Mouse (Mus musculus) midbrain, embryonic 12.5 days (tissue): Measurements from ENCODE around the gene Cd6. TPM values are rescaled to one million over a fixed set of nuclear protein-coding genes. Genes with fewer than 3 reads are reported as not detected.

ENCODE experiments used
- ATAC-seq: fragments of 200-750 bp; cut with Nextera tagmentation; 2 replicates; pipeline ENCODE4 v1.8.0; 2017; ENCODE audit warnings: low read depth, moderate TSS enrichment, moderate library complexity; ENCODE audit not compliant: low FRiP score
- H3K27ac ChIP-seq: fragments of 300-500 bp; sonication (generic); replicated peaks from 2 replicates; pipeline ENCODE4 v1.5.1; 2016; ENCODE audit warnings: mild to moderate bottlenecking
- H3K27me3 ChIP-seq: fragments of 300-500 bp; sonication (generic); 2 replicates; pipeline ENCODE4 v1.6.1; 2016; ENCODE audit warnings: mild to moderate bottlenecking
- H3K36me3 ChIP-seq: fragments of 300-500 bp; sonication (generic); 2 replicates; pipeline ENCODE4 v1.6.1; 2016
- H3K4me1 ChIP-seq: fragments of 300-500 bp; sonication (generic); 2 replicates; pipeline ENCODE4 v1.6.1; 2016
- H3K4me2 ChIP-seq: fragments of 300-500 bp; sonication (generic); replicated peaks from 2 replicates; pipeline ENCODE4 v1.6.1; 2016; ENCODE audit warnings: mild to moderate bottlenecking, moderate library complexity
- H3K4me3 ChIP-seq: fragments of 300-500 bp; sonication (generic); 2 replicates; pipeline ENCODE4 v1.5.1; 2016; ENCODE audit warnings: mild to moderate bottlenecking
- H3K9ac ChIP-seq: fragments of 300-500 bp; sonication (generic); replicated peaks from 2 replicates; pipeline ENCODE4 v1.6.1; 2016; ENCODE audit warnings: mild to moderate bottlenecking, moderate library complexity
- H3K9me3 ChIP-seq: fragments of 300-500 bp; sonication (generic); 2 replicates; pipeline ENCODE4 v1.6.1; 2016; ENCODE audit warnings: mild to moderate bottlenecking
- WGBS: fragments of 180-500 bp; shearing (Covaris S2); methylation state at CpG from one replicate; pipeline ENCODE4 v1.1.7; 2016; 5-methylcytosine and 5-hydroxymethylcytosine counted together
- polyA plus RNA-seq: library from polyadenylated mRNA; unstranded; fragments of >200 nt; fragmentation: Nextera tagmentation; extraction: Ambion mirVana; gene quantifications from 2 replicates; pipeline ENCODE4 v1.2.1, GENCODE M21; 2016

Cd6 gene
- polyA plus RNA-seq, 1 experiment from 2014 or later, result not detected

GRCm38 (mm10) chr19:10752646-10753045 lies 77.2 kb downstream of the Cd6 start:
- Histone ChIP-seq H3K9ac (no peak overlapping the region), H3K4me3 (no peak overlapping the region), H3K4me1 (0 out of 2 replicates have a peak, but pooled peaks cover 5% of the 10 kb centered on the region), H3K9me3 (no peaks in the 10 kb centered on the region), H3K27me3 (no peaks in the 10 kb centered on the region; the same call in 1 of the 2 replicates), H3K36me3 (no peaks in the 10 kb centered on the region), H3K4me2 (no peak overlapping the region), H3K27ac (no peak overlapping the region)
- 92% methylated on average over 5 of the region's 5 CpGs for WGBS
- ATAC-seq, result no peak

DNA sequence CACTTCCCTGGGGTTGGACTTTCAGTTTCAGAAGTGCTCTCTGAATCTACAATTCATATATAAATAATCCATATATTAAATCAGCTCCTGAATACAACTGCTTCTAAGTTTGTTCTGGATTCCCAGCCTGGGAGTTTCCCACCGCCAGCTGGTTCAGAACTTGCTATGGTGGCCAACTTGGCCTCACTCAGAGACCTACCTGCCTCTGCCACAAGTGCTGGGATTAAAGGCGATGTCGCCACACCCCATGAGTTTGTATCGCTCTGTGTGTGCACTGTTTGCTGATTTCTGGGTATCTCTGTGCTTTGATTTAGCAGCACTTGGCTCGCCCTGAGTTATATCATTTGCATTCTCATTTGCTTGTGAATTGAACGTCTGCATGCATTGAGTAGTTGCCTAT lies 77.8 kb downstream of the Cd6 start:
- no peak for ATAC-seq
- no peaks in the 10 kb centered on the region for H3K36me3 ChIP-seq
- no peak overlapping the region for H3K27ac ChIP-seq
- H3K9ac ChIP-seq, result no peak overlapping the region
- H3K4me3 ChIP-seq, result no peak overlapping the region
- H3K4me1 ChIP-seq, result 0 out of 2 replicates have a peak, but pooled peaks cover 5% of the 10 kb centered on the region
- WGBS, result 88% methylated on average over 6 of the region's 6 CpGs
- H3K9me3 ChIP-seq, result no peaks in the 10 kb centered on the region
- no peaks in the 10 kb centered on the region; the same call in 1 of the 2 replicates for H3K27me3 ChIP-seq
- no peak overlapping the region for H3K4me2 ChIP-seq

GRCm38 (mm10) chr19:10751607-10752006 lies 78.3 kb downstream of the Cd6 start:
- H3K4me2 ChIP-seq, result no peak overlapping the region
- H3K4me3 ChIP-seq, result no peak overlapping the region
- no peak for ATAC-seq
- no peak overlapping the region for H3K27ac ChIP-seq
- H3K4me1 ChIP-seq, result 0 out of 2 replicates have a peak, but pooled peaks cover 5% of the 10 kb centered on the region
- H3K36me3 ChIP-seq, result no peaks in the 10 kb centered on the region
- no peak overlapping the region for H3K9ac ChIP-seq
- H3K27me3 ChIP-seq, result no peaks in the 10 kb centered on the region; the same call in 1 of the 2 replicates
- no peaks in the 10 kb centered on the region for H3K9me3 ChIP-seq
- WGBS, result 82% methylated on average over 1 of the region's 1 CpGs

DNA sequence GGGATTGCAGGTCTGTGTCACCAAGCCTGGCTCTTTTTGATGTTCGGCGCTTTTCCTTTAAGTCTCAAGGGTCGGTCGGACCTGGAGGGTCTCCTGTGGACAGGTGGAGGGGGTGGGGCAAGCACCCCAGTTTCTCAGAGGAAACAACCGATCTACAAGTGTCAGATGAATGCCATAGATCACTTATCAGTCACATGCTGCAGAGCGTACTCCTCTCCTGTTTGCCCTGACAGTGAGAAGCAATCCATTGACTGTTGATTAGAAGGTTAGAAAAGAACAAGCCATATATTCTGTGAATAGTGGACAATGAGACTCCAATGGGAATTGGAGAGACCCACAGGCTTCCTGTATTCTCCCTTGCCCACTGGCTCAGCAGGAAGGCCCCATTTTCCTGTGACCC lies 79.7 kb downstream of the Cd6 start:
- Histone ChIP-seq H3K36me3 (no peaks in the 10 kb centered on the region), H3K27me3 (no peaks in the 10 kb centered on the region; the same call in 1 of the 2 replicates), H3K4me3 (no peak overlapping the region), H3K9me3 (no peaks in the 10 kb centered on the region), H3K27ac (no peak overlapping the region), H3K4me1 (0 out of 2 replicates have a peak, but pooled peaks cover 5% of the 10 kb centered on the region), H3K9ac (no peak overlapping the region), H3K4me2 (no peak overlapping the region)
- ATAC-seq, result no peak
- 85% methylated on average over 6 of the region's 6 CpGs for WGBS

DNA sequence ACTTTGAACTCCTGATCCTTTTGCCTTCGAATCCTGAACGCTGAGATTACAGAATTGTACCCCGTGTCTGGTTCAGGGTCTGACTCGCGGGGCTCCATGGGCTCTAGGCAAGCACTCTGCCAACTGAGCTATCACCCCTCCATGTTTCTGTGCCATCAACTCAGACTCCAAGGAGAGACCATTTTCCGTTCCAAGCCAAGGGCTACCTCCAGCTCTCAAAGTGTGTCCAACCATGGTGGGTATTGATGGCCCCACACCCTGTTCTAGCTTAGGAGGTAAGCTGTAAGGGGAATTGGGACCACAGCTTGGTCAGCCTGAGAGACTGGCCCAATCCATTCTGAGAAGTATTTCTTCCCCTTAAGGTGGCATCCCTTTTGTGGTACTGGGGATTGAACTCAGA lies 80.6 kb downstream of the Cd6 start:
- WGBS, result 79% methylated on average over 6 of the region's 6 CpGs
- Histone ChIP-seq H3K27ac (no peak overlapping the region), H3K27me3 (no peaks in the 10 kb centered on the region; the same call in 1 of the 2 replicates), H3K9me3 (no peaks in the 10 kb centered on the region), H3K4me1 (0 out of 2 replicates have a peak, but pooled peaks cover 5% of the 10 kb centered on the region), H3K9ac (no peak overlapping the region), H3K36me3 (no peaks in the 10 kb centered on the region), H3K4me2 (no peak overlapping the region), H3K4me3 (no peak overlapping the region)
- no peak for ATAC-seq

DNA sequence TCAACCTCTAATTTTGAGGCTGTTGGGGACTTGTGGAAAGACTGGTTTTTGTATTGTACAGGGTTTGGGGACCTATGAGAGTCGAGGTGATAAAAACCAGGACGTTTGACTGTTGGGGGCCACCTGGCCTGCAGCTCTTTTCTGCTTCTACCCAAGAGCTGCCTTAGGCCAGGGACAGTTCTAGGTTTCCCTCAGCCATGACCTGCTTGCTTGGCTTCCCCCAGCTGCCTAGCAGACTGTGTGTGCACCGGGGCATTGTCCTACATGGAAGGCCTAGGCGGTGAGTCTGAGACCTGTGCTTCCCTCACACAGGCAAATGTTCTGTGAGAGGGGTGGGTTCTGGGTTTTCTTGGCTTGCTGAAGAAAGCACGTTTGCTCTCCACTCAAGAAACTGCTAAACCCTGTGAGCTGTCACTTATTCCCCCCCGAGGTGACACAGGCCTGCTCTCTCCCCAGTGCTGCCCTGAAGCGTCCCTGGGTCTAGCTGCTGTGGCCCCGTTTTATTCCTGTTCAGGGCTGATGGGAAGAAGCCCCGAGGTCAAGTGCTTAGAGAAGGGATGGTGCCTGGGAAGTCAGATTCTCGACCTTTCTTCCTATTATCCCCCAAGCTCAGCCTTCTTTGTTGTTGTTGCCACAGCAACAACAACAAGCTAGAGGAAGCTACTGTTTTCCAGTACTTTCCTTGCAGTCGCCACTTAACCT lies 81.3 kb downstream of the Cd6 start:
- Histone ChIP-seq H3K4me2 (no peak overlapping the region), H3K27ac (no peak overlapping the region), H3K36me3 (no peaks in the 10 kb centered on the region), H3K4me3 (no peak overlapping the region), H3K9me3 (no peaks in the 10 kb centered on the region), H3K9ac (no peak overlapping the region), H3K4me1 (0 out of 2 replicates have a peak, but pooled peaks cover 5% of the 10 kb centered on the region), H3K27me3 (no peaks in the 10 kb centered on the region; the same call in 1 of the 2 replicates)
- 49% methylated on average over 11 of the region's 11 CpGs for WGBS
- no peak for ATAC-seq

- H3K4me1 ChIP-seq, result 0 out of 2 replicates have a peak, but pooled peaks cover 5% of the 10 kb centered on the region
- no peak overlapping the region for H3K4me3 ChIP-seq
- H3K27me3 ChIP-seq, result no peaks in the 10 kb centered on the region; the same call in 1 of the 2 replicates
- H3K4me2 ChIP-seq, result no peak overlapping the region
- H3K36me3 ChIP-seq, result no peaks in the 10 kb centered on the region
- no peak overlapping the region for H3K27ac ChIP-seq
- ATAC-seq, result no peak
- no peaks in the 10 kb centered on the region for H3K9me3 ChIP-seq
- H3K9ac ChIP-seq, result no peak overlapping the region
- WGBS, result 92% methylated on average over 6 of the region's 6 CpGs
Measured at GRCm38 (mm10) chr19:10747718-10748117, 82.1 kb downstream of the Cd6 start.

DNA sequence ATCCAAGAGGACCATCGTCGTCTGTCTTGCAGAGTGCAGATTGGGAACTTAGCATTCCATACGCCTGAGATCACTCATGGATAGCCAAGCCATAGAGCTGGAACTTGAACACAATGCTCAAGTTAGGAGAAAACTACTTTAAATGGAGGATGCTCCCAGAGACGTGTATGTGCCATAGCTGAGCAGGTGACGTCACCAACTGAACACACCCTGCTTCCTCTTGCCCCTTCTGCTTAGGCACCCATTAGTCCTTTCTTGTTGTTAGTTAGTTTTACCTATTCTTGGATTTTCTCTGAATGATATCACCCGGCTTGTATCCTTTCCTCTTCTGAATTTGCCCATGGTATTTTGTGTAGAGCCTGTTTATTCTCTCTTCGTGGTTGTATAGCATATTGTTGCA lies 82.7 kb downstream of the Cd6 start:
- Histone ChIP-seq H3K9me3 (no peaks in the 10 kb centered on the region), H3K4me3 (no peak overlapping the region), H3K9ac (no peak overlapping the region), H3K27me3 (no peaks in the 10 kb centered on the region; the same call in 1 of the 2 replicates), H3K4me1 (0 out of 2 replicates have a peak, but pooled peaks cover 5% of the 10 kb centered on the region), H3K4me2 (no peak overlapping the region), H3K27ac (no peak overlapping the region), H3K36me3 (no peaks in the 10 kb centered on the region)
- 84% methylated on average over 7 of the region's 7 CpGs for WGBS
- ATAC-seq, result no peak

DNA sequence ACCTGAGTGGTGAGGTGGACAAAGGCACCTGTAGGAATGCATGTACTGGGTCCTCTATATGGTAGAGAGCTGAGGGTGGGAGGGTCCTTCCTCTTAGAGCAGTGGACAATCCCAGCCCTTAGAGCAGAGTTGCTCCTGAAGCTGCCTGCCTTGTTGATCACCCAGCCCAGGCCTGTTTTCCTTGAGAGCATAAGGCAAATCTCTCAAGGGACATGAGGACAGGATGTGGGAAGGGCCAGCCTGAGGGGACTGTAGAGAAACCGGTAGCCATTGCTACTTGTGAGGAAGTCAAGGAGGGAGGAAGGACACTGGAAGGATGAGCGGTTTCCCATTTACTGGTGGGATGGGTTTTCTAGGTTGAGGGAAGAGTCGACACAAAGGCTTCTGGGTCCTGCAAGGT lies 87.3 kb downstream of the Cd6 start:
- H3K4me2 ChIP-seq, result no peak overlapping the region
- no peaks in the 10 kb centered on the region for H3K4me1 ChIP-seq
- H3K9ac ChIP-seq, result no peak overlapping the region
- H3K9me3 ChIP-seq, result no peaks in the 10 kb centered on the region
- H3K4me3 ChIP-seq, result no peak overlapping the region
- H3K27me3 ChIP-seq, result no peaks in the 10 kb centered on the region
- no peaks in the 10 kb centered on the region for H3K36me3 ChIP-seq
- H3K27ac ChIP-seq, result no peak overlapping the region
- 76% methylated on average over 3 of the region's 3 CpGs for WGBS
- no peak for ATAC-seq

DNA sequence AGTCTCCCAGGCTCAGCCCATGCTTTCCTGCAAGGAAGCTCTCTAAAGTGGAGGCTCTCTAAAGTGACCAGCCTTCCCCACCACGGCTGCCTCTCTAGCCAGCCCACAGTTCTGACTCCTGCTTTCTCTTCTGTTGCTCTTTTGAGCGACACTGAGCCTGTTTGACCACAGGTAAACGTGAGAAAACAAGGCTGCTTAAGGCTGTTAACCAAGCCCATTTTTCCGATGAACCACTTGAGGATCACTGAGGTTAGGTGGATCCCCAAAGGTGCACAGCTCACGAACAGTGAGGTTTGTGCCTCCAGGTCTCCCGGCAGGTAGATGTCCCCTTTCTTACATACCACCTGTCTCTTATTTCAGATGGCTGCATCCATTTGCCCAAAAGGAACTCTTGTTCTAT lies 87.7 kb downstream of the Cd6 start:
- Histone ChIP-seq H3K9me3 (no peaks in the 10 kb centered on the region), H3K9ac (no peak overlapping the region), H3K4me1 (no peaks in the 10 kb centered on the region), H3K36me3 (no peaks in the 10 kb centered on the region), H3K27me3 (no peaks in the 10 kb centered on the region), H3K27ac (no peak overlapping the region), H3K4me2 (no peak overlapping the region), H3K4me3 (no peak overlapping the region)
- ATAC-seq, result no peak
- WGBS, result 84% methylated on average over 6 of the region's 6 CpGs

DNA sequence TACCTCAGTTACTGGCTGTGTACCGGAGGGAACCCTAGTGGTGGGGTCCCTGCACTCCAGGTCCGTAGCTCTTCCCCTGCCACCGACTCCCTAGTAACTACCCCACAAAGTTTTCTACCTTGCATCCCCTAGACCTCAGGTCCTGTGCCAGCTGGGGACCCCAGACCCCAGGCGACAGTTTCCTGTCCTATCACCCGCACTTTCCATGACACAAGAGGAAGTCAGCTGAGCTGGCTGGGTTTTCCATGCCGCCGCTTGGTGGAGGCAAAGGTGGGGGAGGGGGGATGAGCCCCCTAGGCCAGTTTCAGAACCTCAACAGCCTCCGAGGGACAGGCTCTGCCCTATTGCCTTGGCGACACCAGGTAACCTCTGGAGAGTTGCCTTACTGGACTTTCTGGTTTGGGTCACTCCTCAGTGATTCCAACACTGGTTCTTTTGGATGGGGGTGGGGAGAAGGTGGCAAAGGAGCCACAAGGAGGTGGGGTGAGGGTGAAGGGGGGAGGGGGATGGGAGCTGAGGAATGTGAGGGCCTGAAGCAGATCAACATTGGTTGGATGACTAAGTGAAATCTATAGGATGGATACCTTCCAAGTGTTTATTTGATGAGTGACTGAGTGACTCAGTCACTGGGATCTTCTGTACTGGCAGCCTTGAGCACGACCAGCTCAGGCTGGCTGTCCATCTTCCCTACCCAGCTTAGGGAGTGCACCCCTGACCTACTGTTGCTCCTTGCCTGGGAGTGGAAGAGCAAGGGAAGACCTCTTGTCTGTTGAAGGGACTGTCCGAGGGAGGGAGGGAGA lies 89.0 kb downstream of the Cd6 start:
- no peak overlapping the region for H3K4me3 ChIP-seq
- H3K36me3 ChIP-seq, result no peaks in the 10 kb centered on the region
- no peaks in the 10 kb centered on the region for H3K27me3 ChIP-seq
- H3K27ac ChIP-seq, result no peak overlapping the region
- no peaks in the 10 kb centered on the region for H3K4me1 ChIP-seq
- H3K9me3 ChIP-seq, result no peaks in the 10 kb centered on the region
- no peak for ATAC-seq
- H3K4me2 ChIP-seq, result no peak overlapping the region
- WGBS, result 51% methylated on average over 11 of the region's 11 CpGs
- H3K9ac ChIP-seq, result no peak overlapping the region

- H3K4me2 ChIP-seq, result no peak overlapping the region
- ATAC-seq, result no peak
Measured at GRCm38 (mm10) chr19:10739916-10740315, 89.9 kb downstream of the Cd6 start.

More at GRCm38 (mm10) chr19:10739916-10740315, 89.9 kb downstream of the Cd6 start:
- no peaks in the 10 kb centered on the region for H3K36me3 ChIP-seq
- no peak overlapping the region for H3K4me3 ChIP-seq
- no peak overlapping the region for H3K9ac ChIP-seq
- H3K4me1 ChIP-seq, result no peaks in the 10 kb centered on the region
- H3K9me3 ChIP-seq, result no peaks in the 10 kb centered on the region
- 95% methylated on average over 4 of the region's 4 CpGs for WGBS
- no peak overlapping the region for H3K27ac ChIP-seq
- H3K27me3 ChIP-seq, result no peaks in the 10 kb centered on the region
